Mouse (Mus musculus) R1 (cell line): ENCODE results near the gene Jak1.
A peak's percentile ranks its signal among the peaks of the same experiment; 100 is the strongest.

Experiments
- DNase-seq: peaks from one replicate; pipeline ENCODE4 v3.0.0-alpha.2; 2018; ENCODE audit warnings: low read depth, low spot score

Gene Jak1

DNA sequence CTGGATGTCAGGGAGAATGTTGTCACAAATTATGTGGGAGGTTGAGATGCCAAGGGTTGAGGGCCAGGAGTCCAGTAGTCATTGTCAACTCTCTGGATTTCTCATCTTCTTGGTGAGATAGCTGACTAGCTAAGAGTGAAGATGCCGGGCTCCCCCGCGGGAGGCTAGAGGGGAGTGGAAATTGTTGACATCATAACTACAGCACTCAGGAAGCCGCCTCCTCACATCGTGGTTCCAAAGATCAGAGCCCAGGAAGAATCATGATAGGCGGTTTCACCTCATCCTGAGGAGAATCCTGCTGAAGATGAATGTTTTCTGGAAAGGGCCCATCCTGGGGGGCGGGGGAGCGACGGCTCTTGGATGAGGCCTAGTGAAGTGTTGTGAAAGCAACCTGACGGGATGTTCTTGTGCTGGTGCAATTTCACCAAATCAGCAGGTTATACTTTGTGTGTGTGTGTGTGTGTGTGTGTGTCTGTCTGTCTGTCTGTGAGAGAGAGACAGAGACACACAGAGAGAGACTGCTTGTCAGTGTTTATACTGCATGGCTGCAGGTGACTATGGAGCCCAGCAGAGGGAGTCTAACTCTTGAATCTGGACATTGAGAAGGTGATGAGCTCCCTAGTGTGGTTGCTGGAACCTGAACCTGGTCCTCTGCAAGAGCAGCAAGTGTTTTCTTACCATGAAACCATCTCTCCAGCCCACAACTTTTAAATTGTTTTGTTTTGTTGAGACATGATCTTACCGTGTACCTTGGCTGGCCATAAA, 118.0 kb downstream of the Jak1 start:
- peak; percentile 64 for DNase-seq

DNA sequence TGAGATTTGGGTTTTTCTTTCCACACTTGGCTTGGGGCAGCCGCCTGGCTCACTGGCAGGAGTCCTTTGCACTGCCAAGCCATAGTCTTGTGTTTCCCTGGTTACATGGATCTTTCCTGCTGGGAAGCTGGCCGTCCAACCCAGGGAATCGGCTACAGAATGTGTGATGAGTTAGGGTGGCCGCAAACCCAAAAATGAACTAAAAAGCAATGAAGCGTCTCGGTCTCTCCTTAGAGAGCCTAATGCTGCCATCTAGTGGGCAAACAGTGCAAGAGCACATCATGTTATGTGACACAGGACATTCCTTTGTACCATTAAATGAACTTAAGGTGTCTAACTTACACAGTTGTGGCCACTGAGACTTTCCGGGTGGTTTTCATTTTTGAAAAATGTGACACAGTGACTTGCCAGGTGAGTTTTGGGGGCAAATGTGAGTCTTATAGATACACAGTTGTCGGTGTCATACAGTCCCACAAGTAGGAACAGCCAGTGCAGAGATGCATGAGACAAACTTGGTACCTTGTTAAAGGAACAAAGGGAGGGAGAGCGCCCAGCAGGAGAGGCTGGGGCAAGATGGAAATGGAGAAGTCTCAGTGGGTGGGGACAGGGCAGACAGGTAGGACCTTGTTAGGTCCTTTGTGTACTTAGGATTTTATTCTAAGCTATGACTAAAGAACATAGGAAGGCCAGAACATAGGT, 118.9 kb downstream of the Jak1 start:
- DNase-seq: peak; percentile 80

GRCm38 (mm10) chr4:101144790-101145189, 120.3 kb downstream of the Jak1 start:
- no peak for DNase-seq

- no peak for DNase-seq
Measured at GRCm38 (mm10) chr4:101144361-101144760, 120.7 kb downstream of the Jak1 start.

GRCm38 (mm10) chr4:101143901-101144300, 121.2 kb downstream of the Jak1 start:
- peak; percentile 47 for DNase-seq

DNA sequence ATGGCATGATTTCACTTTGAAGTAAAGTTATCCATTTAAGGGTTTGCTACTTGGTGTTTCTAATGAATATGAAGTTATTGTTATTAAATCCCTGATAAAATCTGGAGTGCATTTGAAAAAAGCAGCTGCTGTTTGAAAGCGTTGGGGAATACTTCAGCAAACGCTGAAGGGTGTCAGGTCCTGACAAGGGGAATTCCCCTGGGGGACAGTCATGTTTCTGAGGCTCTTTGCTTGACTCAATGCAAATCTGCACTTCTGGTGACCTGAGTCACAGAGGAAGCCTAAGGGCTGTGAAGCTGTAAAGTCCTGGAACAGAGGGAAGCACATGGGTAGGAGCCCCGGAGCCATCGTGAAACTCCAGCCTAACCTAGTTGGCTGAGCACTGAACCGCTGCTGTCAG, 123.3 kb downstream of the Jak1 start:
- DNase-seq: no peak

DNA sequence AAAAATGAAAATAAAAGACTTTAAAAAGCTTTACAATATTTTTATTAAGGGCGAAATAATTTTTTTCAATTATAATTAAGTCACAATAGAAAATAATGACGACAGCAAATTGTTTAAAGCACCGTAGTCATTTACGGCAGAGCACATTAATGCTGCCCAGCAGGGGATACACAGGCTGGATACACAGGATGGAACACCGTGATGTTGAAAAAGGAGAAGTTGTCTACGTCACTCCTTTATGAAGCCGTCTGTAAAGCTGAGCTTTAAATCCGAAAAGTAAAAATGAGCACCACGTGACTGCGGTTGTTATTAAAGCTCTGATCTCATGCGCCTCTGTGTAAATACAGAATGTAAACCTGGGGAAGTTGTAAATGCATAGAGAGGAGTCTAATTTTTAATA, 127.1 kb downstream of the Jak1 start:
- no peak for DNase-seq

GRCm38 (mm10) chr4:101135909-101136308, 129.2 kb downstream of the Jak1 start:
- DNase-seq: no peak

DNA sequence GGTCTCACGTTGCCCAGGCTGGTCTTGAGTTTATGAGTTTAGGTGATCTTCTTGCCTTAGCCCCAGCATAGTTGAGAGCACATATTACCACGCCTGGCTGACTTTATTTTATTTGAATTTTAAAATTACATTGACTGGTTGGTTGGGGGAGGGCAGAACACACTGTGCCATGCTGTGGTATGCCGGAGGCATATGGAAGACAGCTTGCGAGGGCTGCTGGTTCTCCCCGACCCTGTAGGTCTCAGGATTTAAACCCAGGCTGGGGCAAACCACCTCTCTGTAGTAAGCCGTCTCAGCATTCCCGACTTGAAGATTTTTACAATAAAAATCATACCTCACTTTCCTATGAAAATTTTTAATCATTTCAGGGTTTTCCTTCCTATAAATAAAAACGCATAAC, 130.1 kb downstream of the Jak1 start:
- DNase-seq: no peak

DNA sequence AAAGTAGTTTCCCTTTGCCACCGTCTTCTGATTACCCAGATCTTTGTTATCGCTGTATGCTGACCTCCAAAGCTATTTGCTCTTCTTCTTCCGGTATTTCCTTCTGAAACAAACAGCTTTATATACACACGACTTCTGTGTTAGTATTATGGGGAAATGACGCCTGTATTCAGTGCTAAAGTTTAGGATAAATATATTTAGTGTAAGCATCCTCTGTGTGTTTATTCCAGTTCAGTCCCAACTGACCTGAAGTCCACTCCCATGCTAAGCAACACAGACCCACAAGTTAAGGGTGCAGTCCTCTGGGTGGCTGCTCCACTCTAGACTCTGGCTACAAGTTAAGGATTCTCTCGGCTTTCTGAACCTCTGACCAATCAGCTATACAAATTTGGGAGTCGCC, 144.1 kb downstream of the Jak1 start:
- no peak for DNase-seq

GRCm38 (mm10) chr4:101107122-101107521, 158.0 kb downstream of the Jak1 start:
- DNase-seq: no peak
